Mouse (Mus musculus) cortical plate, adult 2 months (tissue): ENCODE results near the gene Uhmk1. TPM values are rescaled to one million over a fixed set of nuclear protein-coding genes. Genes with fewer than 3 reads are reported as not detected.

ENCODE experiments used
- H3K27ac ChIP-seq: fragments of 200-500 bp; 2 replicates; pipeline ENCODE4 v1.5.1; 2012; ENCODE audit warnings: low read length, control low read depth, inconsistent platforms; ENCODE audit not compliant: insufficient read depth
- H3K4me1 ChIP-seq: fragments of 200-500 bp; 2 replicates; pipeline ENCODE4 v1.6.1; 2011; ENCODE audit warnings: low read length; ENCODE audit not compliant: control insufficient read depth, insufficient read depth
- H3K4me3 ChIP-seq: fragments of 200-500 bp; 2 replicates; pipeline ENCODE4 v1.5.1; 2011; ENCODE audit warnings: mild to moderate bottlenecking, low read length, control low read depth; ENCODE audit not compliant: insufficient read depth
- CTCF ChIP-seq: fragments of 200-500 bp; IDR thresholded peaks from 2 replicates; pipeline ENCODE4 v1.5.1; 2011; ENCODE audit warnings: mild to moderate bottlenecking, control low read depth, low read length; ENCODE audit not compliant: insufficient read depth; ENCODE audit errors: extremely low read depth
- POLR2A ChIP-seq: fragments of 200-500 bp; IDR thresholded peaks from 2 replicates; pipeline ENCODE4 v1.6.1; 2011; ENCODE audit warnings: mild to moderate bottlenecking, low read length, control low read depth; ENCODE audit not compliant: insufficient read depth; ENCODE audit errors: extremely low read depth
- polyA plus RNA-seq: library from polyadenylated mRNA; depleted of rRNA; stranded (reverse); fragments of >200 nt; gene quantifications from 2 replicates; pipeline ENCODE4 v1.2.3, GENCODE M21; 2012

The Uhmk1 gene
- polyA plus RNA-seq, 1 experiment, result 83.4 TPM

DNA sequence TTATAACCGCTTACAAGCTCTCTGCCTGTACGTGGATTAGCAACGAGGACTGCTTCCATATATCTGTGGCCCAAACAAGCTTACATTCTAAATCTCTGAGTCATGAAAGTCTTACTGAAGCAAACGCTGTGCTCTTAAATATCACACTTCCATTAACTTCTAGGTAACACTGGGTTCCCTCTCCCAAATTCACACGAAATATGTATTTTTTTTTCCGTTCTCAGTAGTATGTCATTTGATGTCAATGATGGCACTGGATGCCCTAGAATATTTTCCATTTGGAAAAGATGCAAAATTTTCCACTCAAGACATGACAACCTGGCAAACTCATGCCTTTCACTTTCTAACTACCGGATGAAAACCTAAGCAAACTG is 827 bp downstream of the Uhmk1 start:
- no peak for TF ChIP-seq CTCF
- TF ChIP-seq POLR2A, result no peak
- Histone ChIP-seq H3K4me3 (peak overlapping the region; percentile 72), H3K27ac (no peak overlapping the region), H3K4me1 (peaks cover 2% of the 10 kb centered on the region; the same call in 1 of the 2 replicates)

DNA sequence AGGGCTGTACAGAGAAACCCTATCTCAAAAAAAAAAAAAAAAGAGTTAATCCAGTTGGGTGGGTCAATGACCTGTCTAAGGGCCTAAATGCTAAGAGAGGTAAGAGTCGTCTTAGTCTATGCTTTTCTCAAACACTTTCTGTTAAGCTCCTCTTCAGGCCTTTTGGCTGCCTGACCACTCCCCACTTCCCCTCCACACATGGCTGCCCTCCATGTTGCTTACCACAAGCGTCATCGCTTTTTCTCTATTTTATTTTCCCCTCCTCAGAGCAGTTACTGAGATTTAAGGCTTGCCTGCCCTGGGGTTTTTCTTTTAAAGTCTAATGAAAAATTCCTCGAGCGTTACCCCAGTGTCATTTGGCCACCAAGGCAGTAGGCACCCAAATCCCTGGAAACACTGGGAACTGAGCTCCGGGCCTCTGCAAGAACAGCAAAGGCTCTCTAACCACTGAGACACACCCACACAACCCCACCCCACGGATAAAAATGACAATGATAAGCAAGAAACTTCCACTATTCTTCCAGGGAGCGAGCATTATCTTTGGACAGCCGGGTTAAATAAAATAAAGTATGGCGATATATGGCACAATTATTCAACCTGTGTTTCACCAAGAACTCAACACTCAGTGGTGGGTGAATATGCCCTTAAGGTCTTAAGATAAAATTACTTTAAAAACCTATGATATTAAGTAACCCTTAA is 1.9 kb downstream of the Uhmk1 start:
- Histone ChIP-seq H3K4me3 (no peak overlapping the region), H3K4me1 (peaks cover 2% of the 10 kb centered on the region; the same call in 1 of the 2 replicates), H3K27ac (no peak overlapping the region)
- TF ChIP-seq CTCF, result no peak
- no peak for TF ChIP-seq POLR2A

DNA sequence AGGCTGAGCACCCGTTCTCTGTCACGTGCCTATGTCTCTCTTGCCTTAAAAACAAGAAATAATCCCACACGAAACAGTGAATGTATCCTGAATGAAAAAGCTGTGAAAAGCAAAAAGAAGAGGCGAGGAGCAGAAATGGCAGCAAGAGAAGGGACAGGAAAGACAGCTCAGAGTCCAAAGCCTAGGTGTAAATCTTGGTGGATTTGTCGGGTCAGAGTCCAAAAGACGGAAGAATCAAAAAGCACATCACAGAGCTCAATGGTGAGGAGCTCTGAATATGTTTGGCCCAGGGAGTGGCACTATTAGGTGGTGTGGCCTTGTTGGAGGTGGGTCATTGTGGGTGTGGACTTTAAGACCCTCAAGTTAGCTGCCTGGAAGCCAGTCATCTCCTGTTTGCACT is 8.8 kb downstream of the Uhmk1 start:
- no peak overlapping the region for H3K27ac ChIP-seq
- H3K4me1 ChIP-seq, result no peaks in the 10 kb centered on the region
- TF ChIP-seq POLR2A (no peak), CTCF (no peak)
- H3K4me3 ChIP-seq, result no peak overlapping the region

DNA sequence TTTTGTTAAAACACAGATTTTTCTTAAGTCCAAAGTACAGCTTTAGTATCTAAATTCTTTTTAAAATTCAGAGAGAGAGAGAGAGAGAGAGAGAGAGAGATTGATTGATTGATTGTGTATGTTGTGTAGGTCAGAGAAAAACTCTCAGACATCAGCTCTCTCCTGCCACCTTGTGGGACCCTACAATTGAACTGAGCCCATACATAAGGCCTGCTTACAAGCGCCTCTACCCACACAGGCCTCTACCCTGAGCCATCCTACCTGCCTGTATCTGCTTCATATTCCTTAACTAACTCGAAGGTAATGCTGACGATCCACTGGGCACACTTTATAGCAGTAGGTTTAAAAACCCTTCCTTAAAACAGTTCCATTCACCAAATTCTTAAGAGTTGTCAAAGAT is 14.8 kb downstream of the Uhmk1 start:
- H3K4me3 ChIP-seq, result no peak overlapping the region
- TF ChIP-seq POLR2A, result no peak
- TF ChIP-seq CTCF, result peak; percentile 45; the same call in 1 of the 2 replicates
- H3K27ac ChIP-seq, result no peak overlapping the region
- H3K4me1 ChIP-seq, result no peaks in the 10 kb centered on the region; the same call in 1 of the 2 replicates

DNA sequence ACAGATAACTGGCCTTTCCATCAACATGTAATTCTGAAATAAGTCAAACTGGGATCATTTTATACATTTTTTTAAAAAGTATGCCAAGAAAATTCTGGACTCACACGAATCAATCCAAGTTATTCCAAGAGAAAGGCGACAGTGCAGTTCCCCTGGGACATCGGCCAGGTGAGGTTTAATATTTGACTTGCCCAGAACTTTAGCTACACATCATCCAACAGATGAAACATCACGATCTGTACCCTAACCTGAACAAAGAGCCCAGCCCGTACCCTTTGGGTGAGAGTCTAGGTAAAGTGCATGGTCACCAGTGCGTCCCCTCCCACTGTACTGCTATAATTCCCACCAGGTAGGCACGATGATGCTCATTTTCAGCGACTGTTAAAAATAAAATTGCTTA is 19.0 kb downstream of the Uhmk1 start:
- TF ChIP-seq POLR2A, result no peak
- Histone ChIP-seq H3K4me3 (no peak overlapping the region), H3K27ac (no peak overlapping the region), H3K4me1 (no peaks in the 10 kb centered on the region; the same call in 1 of the 2 replicates)

DNA sequence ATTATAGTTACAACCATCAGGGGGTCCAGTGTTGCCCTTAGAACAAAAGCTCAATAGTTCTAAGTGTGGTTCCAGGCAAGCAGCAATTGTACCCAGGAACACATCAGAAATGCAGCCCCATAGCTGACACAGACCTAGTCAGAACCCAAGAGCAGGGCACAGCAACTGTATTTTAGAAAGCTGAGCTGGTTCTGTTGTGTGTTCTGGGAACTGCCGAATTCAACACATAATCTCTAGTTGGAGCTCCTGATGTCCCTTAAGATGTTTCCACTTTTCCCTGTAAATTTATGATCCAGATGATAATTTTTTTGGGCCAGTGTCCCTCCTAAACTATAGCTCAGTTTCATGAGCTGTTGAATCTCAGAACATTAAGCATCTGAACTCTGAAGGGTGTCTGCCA is 23.3 kb downstream of the Uhmk1 start:
- Histone ChIP-seq H3K4me3 (no peak overlapping the region), H3K27ac (no peak overlapping the region), H3K4me1 (no peaks in the 10 kb centered on the region; the same call in 1 of the 2 replicates)
- no peak for TF ChIP-seq CTCF

DNA sequence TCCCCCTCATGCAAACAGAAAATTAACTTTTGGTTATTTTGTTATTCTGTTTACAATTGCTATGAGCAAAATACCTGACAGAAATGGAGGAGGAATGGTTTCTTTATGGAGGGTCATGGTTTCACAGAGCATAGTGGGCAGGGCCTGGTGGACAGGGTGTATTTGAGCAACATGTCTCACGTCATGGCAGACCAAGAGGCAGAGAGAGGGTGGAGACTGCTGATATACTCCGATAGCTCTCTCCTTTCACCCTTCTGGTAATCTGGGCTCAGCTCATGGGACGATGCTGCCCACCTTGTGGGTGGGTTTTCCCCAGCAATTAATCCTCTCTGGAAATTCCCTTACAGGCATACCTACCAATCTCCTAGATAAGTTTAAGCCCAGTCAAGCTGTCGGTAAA is 25.0 kb downstream of the Uhmk1 start:
- H3K4me1 ChIP-seq, result peaks cover 5% of the 10 kb centered on the region
- H3K4me3 ChIP-seq, result no peak overlapping the region
- H3K27ac ChIP-seq, result no peak overlapping the region
- no peak for TF ChIP-seq CTCF
- no peak for TF ChIP-seq POLR2A

DNA sequence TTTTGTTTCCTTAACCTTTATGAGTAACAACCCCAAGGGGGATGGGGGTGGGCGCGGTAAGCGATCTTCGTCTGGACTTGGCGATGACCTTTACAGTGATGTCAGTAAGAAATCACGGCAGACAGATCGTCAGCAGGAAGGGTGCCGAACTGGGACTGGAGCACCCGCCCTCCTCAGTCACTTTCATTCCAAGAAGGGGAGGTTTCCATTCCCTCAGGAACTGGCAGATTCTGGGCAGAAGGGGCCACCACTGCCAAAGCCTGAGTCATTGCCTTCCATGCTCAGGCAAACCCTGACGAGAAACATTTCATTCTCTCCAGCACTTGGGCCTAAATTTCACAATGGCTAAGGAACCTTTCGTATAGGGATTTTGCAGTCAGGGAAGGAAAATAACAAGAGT is 26.6 kb downstream of the Uhmk1 start:
- TF ChIP-seq POLR2A (no peak), CTCF (no peak)
- Histone ChIP-seq H3K27ac (0 out of 2 replicates have a peak overlapping the region, but pooled peaks have one; percentile 0), H3K4me1 (peaks cover 5% of the 10 kb centered on the region)

DNA sequence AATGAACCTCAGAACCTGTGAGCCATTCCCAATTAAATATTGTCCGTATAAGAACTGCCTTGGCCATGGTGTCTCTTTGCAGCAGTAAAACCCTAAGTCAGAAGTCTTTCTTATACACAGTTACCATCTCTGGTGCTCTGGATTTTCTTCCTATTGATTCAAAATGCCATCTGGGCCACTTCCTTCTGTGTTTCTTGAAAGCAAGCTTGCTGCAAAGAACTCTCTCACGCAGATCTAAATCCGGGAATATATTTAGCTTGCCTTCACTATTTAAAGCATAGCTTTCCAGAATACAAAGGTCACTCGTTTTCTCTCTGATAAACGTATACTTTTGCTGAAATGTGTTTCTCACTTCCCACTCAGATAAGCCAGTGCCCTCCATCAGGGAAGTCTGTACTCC is 28.7 kb downstream of the Uhmk1 start:
- Histone ChIP-seq H3K4me1 (peaks cover 5% of the 10 kb centered on the region), H3K27ac (peak overlapping the region; percentile 83), H3K4me3 (no peak overlapping the region)
- TF ChIP-seq POLR2A (no peak), CTCF (no peak)

More for the DNA sequence above, 26.6 kb downstream of the Uhmk1 start:
- H3K4me3 ChIP-seq, result no peak overlapping the region

DNA sequence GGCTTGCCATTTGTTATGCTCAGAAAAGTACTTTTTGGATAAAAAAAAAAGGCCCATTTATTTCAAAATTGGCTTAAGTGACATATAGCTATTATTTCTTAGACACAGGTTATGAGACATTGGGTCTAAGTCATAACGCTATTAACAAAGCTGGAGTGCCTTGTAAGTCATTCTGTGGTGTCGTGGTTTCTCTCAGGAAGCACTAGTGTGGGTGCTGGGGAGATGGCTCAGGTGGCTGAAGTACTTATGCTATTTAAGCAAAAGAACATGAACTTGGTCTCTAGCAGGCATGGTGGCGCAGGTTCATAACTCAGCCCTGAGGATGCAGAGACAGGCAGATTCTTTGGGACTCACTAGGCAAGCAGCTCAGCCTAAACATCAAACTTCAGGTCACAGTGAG is 30.1 kb downstream of the Uhmk1 start:
- H3K27ac ChIP-seq, result no peak overlapping the region
- peaks cover 5% of the 10 kb centered on the region for H3K4me1 ChIP-seq
- TF ChIP-seq CTCF (no peak), POLR2A (no peak)
- H3K4me3 ChIP-seq, result no peak overlapping the region
